Mouse (Mus musculus): ENCODE data around the gene Rrnad1. TPM values are rescaled to one million over a fixed set of nuclear protein-coding genes. Genes with fewer than 3 reads are reported as not detected.

The Rrnad1 gene
- 8.6 and 9.3 TPM in 2 replicates for polyA plus RNA-seq (2015; fragmentation: Nextera tagmentation; extraction: Ambion mirVana)

GRCm38 (mm10) chr3:87930078-87930795 lies at the start of gene Rrnad1, which contains the start of gene Isg20l2:
TSS of gene Rrnad1 (minus strand) at chr3:87930717.
TSS of gene Isg20l2 (plus strand) at chr3:87930314.

DNA sequence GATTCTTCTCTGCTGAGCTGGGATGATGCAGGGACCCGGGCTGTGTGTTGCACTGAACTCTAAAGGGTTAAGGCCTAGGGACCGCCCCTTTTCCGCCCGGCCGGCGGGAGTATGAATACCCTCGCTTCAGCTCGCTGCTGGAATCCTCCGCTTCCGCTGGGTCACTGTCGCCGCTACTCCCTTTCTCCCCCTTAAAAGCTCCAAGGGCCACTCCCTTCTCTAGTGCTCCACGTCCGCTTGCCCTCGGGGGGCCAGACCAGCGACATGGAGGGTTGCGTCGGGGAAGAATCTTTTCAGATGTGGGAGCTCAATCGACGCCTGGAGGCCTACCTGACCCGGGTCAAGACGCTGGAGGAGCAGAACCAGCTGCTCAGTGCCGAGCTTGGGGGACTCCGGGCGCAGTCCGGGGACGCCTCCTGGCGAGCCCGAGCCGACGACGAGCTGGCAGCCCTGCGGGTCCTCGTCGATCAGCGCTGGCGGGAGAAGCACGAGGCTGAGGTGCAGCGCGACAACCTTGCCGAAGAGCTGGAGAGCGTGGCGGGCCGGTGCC lies 40.5 kb upstream of the Rrnad1 start, which contains the start of gene Nes:
TSS of gene Nes (plus strand) at position 140 of the 550 bp plus-strand sequence.

GRCm38 (mm10) chr3:87948378-87949265 lies 18.1 kb upstream of the Rrnad1 start, which contains the start of gene Crabp2:
TSS of gene Crabp2 (plus strand) at chr3:87948666.

DNA sequence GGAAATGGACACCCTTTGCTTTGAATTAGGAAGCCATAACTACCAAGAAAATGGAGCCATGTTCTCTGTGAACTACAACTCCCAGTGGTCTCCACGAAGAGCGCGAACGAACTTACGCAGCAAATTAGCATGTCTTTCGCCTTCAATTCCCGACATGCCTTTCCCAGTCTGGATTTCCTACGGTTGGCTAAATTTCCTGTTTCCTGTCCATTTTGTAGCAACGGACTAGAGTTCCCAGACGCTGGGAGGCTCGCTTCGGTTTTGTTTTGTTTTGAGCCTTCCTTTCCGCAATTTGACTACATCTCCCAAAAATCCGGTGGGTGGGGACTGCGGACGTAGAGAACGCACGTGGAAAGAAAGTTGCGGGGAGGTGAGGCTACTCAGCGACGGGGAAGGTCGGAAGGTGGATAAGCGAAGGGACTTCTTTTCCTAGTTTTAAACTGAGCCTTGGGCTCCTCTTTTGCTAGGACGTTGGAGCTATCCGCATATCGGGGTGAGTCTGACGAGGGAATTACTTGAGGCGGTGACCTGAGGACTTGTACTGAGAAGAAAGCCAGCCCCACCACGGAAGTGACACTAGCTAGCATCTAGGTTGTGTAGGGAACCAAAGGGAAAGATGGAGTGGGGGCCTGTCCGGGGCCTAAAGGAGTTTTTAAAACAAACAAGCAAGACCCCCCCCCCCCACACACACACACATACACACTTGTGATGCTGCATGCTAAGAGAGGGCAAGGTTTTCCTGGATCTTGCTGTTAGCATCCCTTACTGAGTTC lies 11.0 kb downstream of the Rrnad1 start, which contains the start of gene Mrpl24:
TSS of gene Mrpl24 (plus strand) at position 171 of the 773 bp plus-strand sequence.

GRCm38 (mm10) chr3:87905880-87906485 lies 24.5 kb downstream of the Rrnad1 start, which contains the start of gene Hdgf:
TSS of gene Hdgf (plus strand) at chr3:87906321.

GRCm38 (mm10) chr3:87885281-87886003 lies 45.1 kb downstream of the Rrnad1 start, which contains the start of gene Prcc:
TSS of gene Prcc (minus strand) at chr3:87885608.

Other genes with a start within 250 kb of the Rrnad1 start
- gene Lrrc71, start 182.1 kb downstream of the Rrnad1 start, polyA plus RNA-seq (2015; fragmentation: Nextera tagmentation; extraction: Ambion mirVana): 0.17 and 0.23 TPM in 2 replicates
- gene Ntrk1, start 135.6 kb downstream of the Rrnad1 start, polyA plus RNA-seq (2015; fragmentation: Nextera tagmentation; extraction: Ambion mirVana): 0.06 and 0.18 TPM in 2 replicates
- gene Insrr, start 133.8 kb downstream of the Rrnad1 start, polyA plus RNA-seq (2015; fragmentation: Nextera tagmentation; extraction: Ambion mirVana): not detected in 2 replicates
- gene Pear1, start 106.4 kb downstream of the Rrnad1 start, polyA plus RNA-seq (2015; fragmentation: Nextera tagmentation; extraction: Ambion mirVana): 10.1 and 11.7 TPM in 2 replicates
- 0.79 and 1.2 TPM in 2 replicates for gene Sh2d2a, start 84.0 kb downstream of the Rrnad1 start, polyA plus RNA-seq (2015; fragmentation: Nextera tagmentation; extraction: Ambion mirVana)
- gene Prcc, start 45.1 kb downstream of the Rrnad1 start, polyA plus RNA-seq (2015; fragmentation: Nextera tagmentation; extraction: Ambion mirVana): 9.0 and 10.1 TPM in 2 replicates
- gene Hdgf, start 24.4 kb downstream of the Rrnad1 start, polyA plus RNA-seq (2015; fragmentation: Nextera tagmentation; extraction: Ambion mirVana): 277 and 306 TPM in 2 replicates
- gene Mrpl24, start 11.2 kb downstream of the Rrnad1 start, polyA plus RNA-seq (2015; fragmentation: Nextera tagmentation; extraction: Ambion mirVana): 55.8 and 56.3 TPM in 2 replicates
- gene Isg20l2, start 403 bp downstream of the Rrnad1 start, polyA plus RNA-seq (2015; fragmentation: Nextera tagmentation; extraction: Ambion mirVana): 31.2 TPM in 2 replicates
- 0.13 and 0.23 TPM in 2 replicates for gene Crabp2, start 17.9 kb upstream of the Rrnad1 start, polyA plus RNA-seq (2015; fragmentation: Nextera tagmentation; extraction: Ambion mirVana)
- gene Nes, start 40.4 kb upstream of the Rrnad1 start, polyA plus RNA-seq (2015; fragmentation: Nextera tagmentation; extraction: Ambion mirVana): 3.8 and 4.2 TPM in 2 replicates
- gene Bcan, start 69.5 kb upstream of the Rrnad1 start, polyA plus RNA-seq (2015; fragmentation: Nextera tagmentation; extraction: Ambion mirVana): 0.04 TPM in 1 of 2 replicates, not detected in the other
- not detected in 2 replicates for gene Hapln2, start 96.9 kb upstream of the Rrnad1 start, polyA plus RNA-seq (2015; fragmentation: Nextera tagmentation; extraction: Ambion mirVana)
- 24.4 and 25.0 TPM in 2 replicates for gene Gpatch4, start 112.4 kb upstream of the Rrnad1 start, polyA plus RNA-seq (2015; fragmentation: Nextera tagmentation; extraction: Ambion mirVana)
- 54.5 and 63.5 TPM in 2 replicates for gene Naxe, start 127.8 kb upstream of the Rrnad1 start, polyA plus RNA-seq (2015; fragmentation: Nextera tagmentation; extraction: Ambion mirVana)
- not detected in 2 replicates for gene Ttc24, start 147.6 kb upstream of the Rrnad1 start, polyA plus RNA-seq (2015; fragmentation: Nextera tagmentation; extraction: Ambion mirVana)
- 8.6 and 9.2 TPM in 2 replicates for gene Iqgap3, start 151.3 kb upstream of the Rrnad1 start, polyA plus RNA-seq (2015; fragmentation: Nextera tagmentation; extraction: Ambion mirVana)
- 11.0 and 13.3 TPM in 2 replicates for gene Mef2d, start 211.7 kb upstream of the Rrnad1 start, polyA plus RNA-seq (2015; fragmentation: Nextera tagmentation; extraction: Ambion mirVana)